Mouse (Mus musculus) neural tube, embryonic 15.5 days (tissue): Measurements from ENCODE around the gene Lrrc30. TPM values are rescaled to one million over a fixed set of nuclear protein-coding genes. Genes with fewer than 3 reads are reported as not detected.

Source experiments
- ATAC-seq: fragments of 200-750 bp; cut with Nextera tagmentation; 2 replicates; pipeline ENCODE4 v1.8.0; 2017; ENCODE audit warnings: mild to moderate bottlenecking, moderate TSS enrichment, moderate library complexity; ENCODE audit not compliant: low FRiP score
- H3K27ac ChIP-seq: fragments of 300-500 bp; sonication (generic); replicated peaks from 2 replicates; pipeline ENCODE4 v1.5.1; 2015; ENCODE audit warnings: mild to moderate bottlenecking, inconsistent platforms
- H3K27me3 ChIP-seq: fragments of 300-500 bp; sonication (generic); replicated peaks from 2 replicates; pipeline ENCODE4 v1.6.1; 2015; ENCODE audit warnings: inconsistent platforms
- H3K36me3 ChIP-seq: fragments of 300-500 bp; sonication (generic); 2 replicates; pipeline ENCODE4 v1.6.1; 2015; ENCODE audit warnings: inconsistent platforms
- H3K4me1 ChIP-seq: fragments of 300-500 bp; sonication (generic); 2 replicates; pipeline ENCODE4 v1.6.1; 2015; ENCODE audit warnings: inconsistent platforms
- H3K4me2 ChIP-seq: fragments of 300-500 bp; sonication (generic); 2 replicates; pipeline ENCODE4 v1.6.1; 2015; ENCODE audit warnings: inconsistent platforms, mild to moderate bottlenecking, moderate library complexity
- H3K4me3 ChIP-seq: fragments of 300-500 bp; sonication (generic); replicated peaks from 2 replicates; pipeline ENCODE4 v1.5.1; 2015; ENCODE audit warnings: mild to moderate bottlenecking, inconsistent platforms
- H3K9ac ChIP-seq: fragments of 300-500 bp; sonication (generic); replicated peaks from 2 replicates; pipeline ENCODE4 v1.6.1; 2015; ENCODE audit warnings: mild to moderate bottlenecking, inconsistent platforms
- H3K9me3 ChIP-seq: fragments of 300-500 bp; sonication (generic); replicated peaks from 2 replicates; pipeline ENCODE4 v1.6.1; 2016; ENCODE audit warnings: inconsistent platforms
- WGBS: fragments of 180-500 bp; shearing (Covaris S2); methylation state at CpG from one replicate; pipeline ENCODE4 v1.1.7; 2015; ENCODE audit warnings: mixed read lengths; 5-methylcytosine and 5-hydroxymethylcytosine counted together
- polyA plus RNA-seq: library from polyadenylated mRNA; unstranded; fragments of >200 nt; fragmentation: Nextera tagmentation; extraction: Ambion mirVana; gene quantifications from 2 replicates; pipeline ENCODE4 v1.2.1, GENCODE M21; 2015

The Lrrc30 gene
- polyA plus RNA-seq = 0.12 TPM in 1 of 2 replicates, not detected in the other

GRCm38 (mm10) chr17:67632676-67633339, at the start of gene Lrrc30:
Lrrc30 (minus strand) TSS chr17:67632723.
- no peak within 1 kb of the TSS for H3K9ac ChIP-seq
- no peaks in the 10 kb centered on the region; the same call in 1 of the 2 replicates for H3K27me3 ChIP-seq
- H3K36me3 ChIP-seq = no peaks in the 10 kb centered on the region
- peaks cover 10% of the 10 kb centered on the region for H3K4me1 ChIP-seq
- H3K9me3 ChIP-seq = no peaks in the 10 kb centered on the region
- H3K4me3 ChIP-seq = no peak within 1 kb of the TSS
- WGBS = 85% methylated on average over 13 of the region's 13 CpGs
- ATAC-seq = no peak
- no peak within 1 kb of the TSS for H3K4me2 ChIP-seq
- no peak within 1 kb of the TSS for H3K27ac ChIP-seq

DNA sequence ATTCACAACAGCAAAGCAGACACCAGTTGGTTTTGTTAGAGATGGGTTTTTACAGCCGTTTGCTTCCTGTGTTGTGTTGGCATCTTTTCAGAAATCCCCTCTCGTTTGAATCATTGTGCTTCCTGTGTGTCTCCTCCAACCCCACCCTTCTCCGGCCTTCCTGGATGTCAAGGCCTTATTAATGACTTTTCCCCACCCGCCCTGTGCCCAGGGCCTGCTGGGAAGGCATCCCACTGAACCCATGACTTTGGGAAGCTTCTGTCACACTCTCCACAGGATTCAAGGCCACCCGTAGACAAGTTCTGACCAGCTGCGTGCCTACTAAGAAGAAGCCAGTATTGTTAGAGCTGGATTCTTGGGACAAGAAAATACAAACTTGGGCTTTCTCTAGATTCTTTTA, 48.6 kb upstream of the Lrrc30 start:
- no peak overlapping the region for H3K9ac ChIP-seq
- 56% methylated on average over 6 of the region's 6 CpGs for WGBS
- H3K4me1 ChIP-seq = no peaks in the 10 kb centered on the region
- H3K4me3 ChIP-seq = no peak overlapping the region
- no peak overlapping the region for H3K4me2 ChIP-seq
- no peaks in the 10 kb centered on the region for H3K27me3 ChIP-seq
- no peaks in the 10 kb centered on the region for H3K36me3 ChIP-seq
- ATAC-seq = no peak
- no peak overlapping the region for H3K27ac ChIP-seq
- H3K9me3 ChIP-seq = no peaks in the 10 kb centered on the region

DNA sequence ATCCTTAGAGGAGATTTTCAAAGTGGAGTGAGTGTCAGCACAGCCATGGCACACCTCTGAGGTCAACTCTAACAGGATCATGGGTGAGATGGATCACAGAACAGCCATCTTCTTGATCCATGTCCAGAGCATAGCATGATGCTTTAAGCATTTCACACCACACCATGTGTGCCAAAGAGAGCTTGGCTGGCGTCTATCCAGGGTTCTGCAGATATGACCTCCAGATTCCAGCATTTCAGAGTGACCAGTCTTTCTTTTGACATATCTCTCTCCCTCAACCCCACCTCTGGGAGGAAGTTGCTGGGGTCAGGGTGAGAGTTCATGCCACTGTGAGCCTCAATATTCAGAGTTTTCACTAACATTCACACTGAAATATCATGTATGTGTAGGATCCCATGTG, 46.1 kb upstream of the Lrrc30 start:
- no peak for ATAC-seq
- H3K9me3 ChIP-seq = no peaks in the 10 kb centered on the region
- 86% methylated on average over 1 of the region's 1 CpGs for WGBS

GRCm38 (mm10) chr17:67667981-67668380, 35.5 kb upstream of the Lrrc30 start:
- H3K4me2 ChIP-seq = no peak overlapping the region
- H3K36me3 ChIP-seq = no peaks in the 10 kb centered on the region
- H3K27me3 ChIP-seq = no peaks in the 10 kb centered on the region
- H3K4me3 ChIP-seq = no peak overlapping the region
- H3K27ac ChIP-seq = no peak overlapping the region
- no peak overlapping the region for H3K9ac ChIP-seq
- peak; percentile 69; the same call in 1 of the 2 replicates for ATAC-seq
- 11% methylated on average over 3 of the region's 3 CpGs for WGBS
- H3K4me1 ChIP-seq = 0 out of 2 replicates have a peak, but pooled peaks cover 2% of the 10 kb centered on the region
- H3K9me3 ChIP-seq = no peaks in the 10 kb centered on the region

More for the DNA sequence above, 46.1 kb upstream of the Lrrc30 start:
- no peak overlapping the region for H3K9ac ChIP-seq
- no peaks in the 10 kb centered on the region for H3K27me3 ChIP-seq
- H3K4me1 ChIP-seq = no peaks in the 10 kb centered on the region
- no peaks in the 10 kb centered on the region for H3K36me3 ChIP-seq
- H3K4me2 ChIP-seq = no peak overlapping the region
- no peak overlapping the region for H3K4me3 ChIP-seq
- no peak overlapping the region for H3K27ac ChIP-seq

DNA sequence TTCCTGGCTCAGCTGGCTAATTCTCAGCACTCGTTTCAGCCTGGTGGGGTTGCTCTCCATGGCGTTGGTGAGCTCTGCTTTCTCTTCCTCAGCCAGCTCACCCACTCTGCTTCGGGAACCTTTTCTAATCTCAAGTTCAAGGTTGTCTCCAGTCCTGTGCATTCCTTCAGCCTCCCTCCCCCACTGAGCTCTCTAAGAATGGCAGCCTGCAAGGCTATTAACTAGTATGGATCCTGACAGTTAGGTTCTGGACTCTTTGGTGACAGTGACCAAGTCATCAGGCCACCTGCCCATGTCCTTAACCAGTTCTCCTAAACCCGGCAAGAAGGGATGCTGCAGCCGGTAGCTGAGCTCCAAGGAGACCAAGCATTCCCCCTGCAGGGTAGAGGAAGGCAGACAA, 34.5 kb upstream of the Lrrc30 start:
- Histone ChIP-seq H3K4me3 (no peak overlapping the region), H3K4me1 (0 out of 2 replicates have a peak, but pooled peaks cover 2% of the 10 kb centered on the region), H3K9ac (no peak overlapping the region), H3K36me3 (no peaks in the 10 kb centered on the region), H3K27ac (no peak overlapping the region), H3K4me2 (no peak overlapping the region), H3K27me3 (no peaks in the 10 kb centered on the region), H3K9me3 (no peaks in the 10 kb centered on the region)
- no peak for ATAC-seq
- WGBS = 76% methylated on average over 5 of the region's 5 CpGs

DNA sequence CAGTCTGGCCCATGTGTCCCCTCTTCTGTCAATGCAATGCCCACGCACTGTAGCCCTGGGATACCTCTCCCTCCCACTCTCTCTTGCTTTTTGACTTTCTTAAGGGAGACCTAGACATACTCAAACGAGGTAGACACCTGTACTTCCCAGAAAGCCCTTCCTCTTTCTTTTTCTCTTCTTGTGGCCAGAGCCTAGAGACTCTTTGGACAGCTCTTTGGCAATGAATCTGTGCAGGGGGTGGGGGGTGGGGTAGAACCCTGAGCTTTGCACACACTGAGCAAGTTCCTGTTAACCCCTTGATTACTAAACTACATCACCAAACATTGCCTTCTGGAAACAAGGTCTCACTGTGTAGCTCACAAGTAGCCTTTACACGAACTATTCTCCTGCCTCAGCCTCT, 31.8 kb upstream of the Lrrc30 start:
- H3K9me3 ChIP-seq = no peaks in the 10 kb centered on the region
- H3K27me3 ChIP-seq = no peaks in the 10 kb centered on the region
- 73% methylated on average over 3 of the region's 3 CpGs for whole genome bisulfite sequencing
- no peak for ATAC-seq
- no peak overlapping the region for H3K9ac ChIP-seq
- H3K4me1 ChIP-seq = 0 out of 2 replicates have a peak, but pooled peaks cover 2% of the 10 kb centered on the region
- no peak overlapping the region for H3K4me2 ChIP-seq
- H3K36me3 ChIP-seq = no peaks in the 10 kb centered on the region
- no peak overlapping the region for H3K4me3 ChIP-seq
- H3K27ac ChIP-seq = no peak overlapping the region

GRCm38 (mm10) chr17:67651506-67651905, 19.0 kb upstream of the Lrrc30 start:
- 14% methylated on average over 4 of the region's 4 CpGs for WGBS
- no peak for ATAC-seq
- no peak overlapping the region for H3K9ac ChIP-seq
- H3K4me3 ChIP-seq = no peak overlapping the region
- H3K9me3 ChIP-seq = no peaks in the 10 kb centered on the region
- H3K27me3 ChIP-seq = no peaks in the 10 kb centered on the region
- H3K27ac ChIP-seq = no peak overlapping the region
- H3K4me2 ChIP-seq = no peak overlapping the region
- no peaks in the 10 kb centered on the region for H3K36me3 ChIP-seq
- no peaks in the 10 kb centered on the region for H3K4me1 ChIP-seq

GRCm38 (mm10) chr17:67641627-67642026, 9.1 kb upstream of the Lrrc30 start:
- Histone ChIP-seq H3K9ac (no peak overlapping the region), H3K36me3 (no peaks in the 10 kb centered on the region), H3K27me3 (no peaks in the 10 kb centered on the region), H3K27ac (no peak overlapping the region), H3K4me2 (no peak overlapping the region), H3K4me1 (no peaks in the 10 kb centered on the region; the same call in 1 of the 2 replicates), H3K9me3 (no peaks in the 10 kb centered on the region), H3K4me3 (no peak overlapping the region)
- ATAC-seq = no peak

DNA sequence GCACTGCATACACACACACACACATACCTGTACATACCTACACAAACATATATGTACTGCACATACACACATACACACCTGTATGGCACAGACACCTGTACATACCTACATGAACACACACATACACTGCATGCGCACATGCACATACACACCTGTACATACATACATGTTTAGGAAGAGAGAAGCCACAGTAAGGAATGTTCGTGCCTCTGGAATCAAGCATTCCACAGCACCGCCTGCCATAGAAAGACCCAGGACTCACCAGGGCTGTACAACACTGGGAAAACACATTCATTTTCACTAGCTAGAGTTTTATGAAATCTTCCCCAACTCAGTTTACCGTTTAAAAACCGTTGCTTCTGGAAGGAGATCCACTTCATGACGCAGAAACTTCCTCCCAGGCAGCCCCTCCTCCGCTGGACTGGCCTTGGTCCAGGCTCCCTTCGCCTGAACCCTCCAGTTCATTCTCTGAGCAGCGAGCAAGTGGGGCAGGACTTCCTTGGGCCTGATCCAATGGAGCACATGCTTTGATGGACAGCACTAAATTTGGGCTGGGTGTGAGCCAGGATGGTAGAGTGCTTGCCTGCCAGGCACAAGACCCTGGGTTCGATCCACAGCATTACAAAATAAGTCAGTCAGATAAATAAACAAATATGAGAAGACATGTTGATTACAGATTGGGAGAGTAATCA, 5.7 kb upstream of the Lrrc30 start:
- Histone ChIP-seq H3K4me1 (no peaks in the 10 kb centered on the region; the same call in 1 of the 2 replicates), H3K36me3 (no peaks in the 10 kb centered on the region), H3K9me3 (no peaks in the 10 kb centered on the region), H3K27ac (no peak overlapping the region), H3K9ac (no peak overlapping the region), H3K4me3 (no peak overlapping the region), H3K27me3 (no peaks in the 10 kb centered on the region), H3K4me2 (no peak overlapping the region)
- WGBS = 76% methylated on average over 10 of the region's 10 CpGs
- ATAC-seq = no peak

DNA sequence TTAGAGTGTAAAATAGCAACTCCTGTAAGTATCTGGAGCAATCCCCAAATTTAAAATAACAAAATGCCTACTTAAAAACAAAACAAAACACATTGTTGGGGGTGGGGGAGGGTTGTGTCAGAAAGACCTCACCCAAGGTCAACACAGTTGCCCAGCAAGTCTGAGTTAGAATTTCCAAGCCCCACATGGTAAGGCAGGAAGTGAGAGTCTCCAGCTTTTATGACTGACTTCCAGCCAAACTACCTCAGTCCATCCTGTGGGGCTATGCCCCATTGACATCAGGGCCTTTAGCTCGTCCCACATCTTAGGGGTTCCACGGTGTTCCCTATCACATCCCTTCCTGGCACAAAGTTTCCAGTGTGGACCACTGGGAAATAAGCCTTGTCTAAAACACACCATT, 4.4 kb upstream of the Lrrc30 start:
- Histone ChIP-seq H3K27ac (no peak overlapping the region), H3K4me2 (no peak overlapping the region), H3K9me3 (no peaks in the 10 kb centered on the region), H3K4me3 (no peak overlapping the region), H3K36me3 (no peaks in the 10 kb centered on the region), H3K9ac (no peak overlapping the region), H3K4me1 (no peaks in the 10 kb centered on the region; the same call in 1 of the 2 replicates), H3K27me3 (no peaks in the 10 kb centered on the region; the same call in 1 of the 2 replicates)
- no peak for ATAC-seq
- 79% methylated on average over 2 of the region's 2 CpGs for WGBS

DNA sequence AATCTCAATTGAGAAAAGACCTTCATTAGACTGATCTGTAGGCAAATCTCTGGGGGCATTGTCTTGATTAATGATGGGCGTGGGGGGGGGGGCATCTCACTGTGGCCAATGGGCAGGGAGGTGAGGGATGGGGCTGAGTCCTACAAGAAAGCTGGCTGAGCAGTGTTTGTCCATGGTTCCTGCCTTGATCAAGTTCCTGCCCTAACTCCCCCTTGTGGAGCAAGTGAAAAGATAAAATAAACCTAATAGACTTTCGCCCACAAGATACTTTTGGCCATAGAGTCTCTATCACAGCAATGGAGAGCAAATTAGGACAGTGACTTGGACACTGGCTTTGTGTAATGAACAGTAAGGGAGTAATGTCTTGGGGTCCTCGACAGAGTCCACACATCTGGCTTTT, 3.8 kb upstream of the Lrrc30 start:
- WGBS = 76% methylated on average over 3 of the region's 3 CpGs
- Histone ChIP-seq H3K27ac (no peak overlapping the region), H3K4me2 (no peak overlapping the region), H3K9ac (no peak overlapping the region), H3K4me1 (no peaks in the 10 kb centered on the region; the same call in 1 of the 2 replicates), H3K36me3 (no peaks in the 10 kb centered on the region), H3K4me3 (no peak overlapping the region), H3K9me3 (no peaks in the 10 kb centered on the region), H3K27me3 (no peaks in the 10 kb centered on the region; the same call in 1 of the 2 replicates)
- ATAC-seq = no peak

GRCm38 (mm10) chr17:67629746-67630145, 2.8 kb downstream of the Lrrc30 start:
- 23% methylated on average over 3 of the region's 3 CpGs for WGBS
- ATAC-seq = no peak
- Histone ChIP-seq H3K4me1 (peaks cover 10% of the 10 kb centered on the region), H3K4me3 (no peak overlapping the region), H3K9me3 (no peaks in the 10 kb centered on the region), H3K27me3 (no peaks in the 10 kb centered on the region; the same call in 1 of the 2 replicates), H3K4me2 (no peak overlapping the region), H3K36me3 (no peaks in the 10 kb centered on the region), H3K9ac (no peak overlapping the region), H3K27ac (no peak overlapping the region)
